Mouse (Mus musculus) heart, postnatal 0 days (tissue): Measurements from ENCODE around the gene Zkscan4.

Experiments
- CTCF ChIP-seq: IDR thresholded peaks from 2 replicates; pipeline ENCODE4 v1.5.1; 2016; ENCODE audit warnings: antibody characterized with exemption, control low read depth, low read depth
- EP300 ChIP-seq: IDR thresholded peaks from 2 replicates; pipeline ENCODE4 v1.6.1; 2016; ENCODE audit warnings: antibody characterized with exemption, low read depth

DNA sequence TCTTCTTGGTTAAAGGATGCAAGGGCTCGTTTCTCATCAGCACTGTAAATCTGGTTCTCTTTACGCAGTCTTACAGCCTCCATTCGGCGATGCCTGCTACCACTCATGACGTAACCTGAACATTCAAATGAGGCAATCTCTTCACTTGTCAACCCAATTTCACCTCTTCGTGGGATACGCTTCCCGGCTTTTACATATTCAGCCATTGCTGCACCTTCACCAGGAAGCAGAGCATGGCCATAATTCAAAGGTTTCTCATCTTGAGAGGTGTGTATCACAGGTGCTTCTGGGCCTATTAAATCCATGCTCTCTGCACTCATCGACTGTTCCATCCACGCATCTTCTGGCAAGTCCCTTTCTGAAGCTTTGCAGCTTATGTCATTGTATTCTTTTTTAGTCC lies 11.4 kb upstream of the Zkscan4 start:
- TF ChIP-seq CTCF = no peak
- no peak for TF ChIP-seq EP300
